23 mouse cellular contexts compared by ENCODE assay signal in the genomic region with DNA sequence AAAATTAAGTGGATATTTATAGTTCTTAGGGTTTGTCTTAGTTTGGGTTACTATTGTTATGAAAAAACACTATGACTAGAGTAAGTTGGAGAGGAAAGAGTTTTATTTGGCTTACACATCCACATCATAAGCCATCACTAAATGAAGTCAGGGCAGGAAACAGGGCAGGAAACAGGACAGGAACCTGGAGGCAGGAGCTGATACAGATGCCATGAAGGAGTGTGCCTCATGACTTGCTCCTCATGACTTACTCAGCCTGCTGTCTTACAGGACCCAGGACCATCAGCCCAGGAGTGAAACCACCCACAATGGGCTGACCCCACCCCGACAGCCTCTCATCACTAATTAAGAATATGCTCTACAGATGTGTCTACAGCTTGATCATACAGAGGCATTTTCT. TPM values are rescaled to one million over a fixed set of nuclear protein-coding genes. Genes with fewer than 3 reads are reported as not detected.
A peak's percentile ranks its signal among the peaks of the same experiment; 100 is the strongest.
DNase-seq lines count a peak whose midpoint lies in the region; ATAC-seq and TF ChIP-seq lines count a peak whose summit lies in the region.
"Had no signal": no experiment of that assay in that cellular context is flagged by ENCODE, and none has a peak within 500 bp of the region (broad histone marks: within the 10 kb centered on the region; RNA-seq: fewer than 3 reads in every experiment).

No protein-coding gene starts in this region.

- H3K27me3 ChIP-seq in kidney, adult 2 months (replicated peaks; ENCODE audit: control insufficient read depth, insufficient read depth, low read length), result no peaks in the 10 kb centered on the region
- H3K27me3 ChIP-seq: CH12.LX; embryonic facial prominence, embryonic 12.5 days; forebrain, embryonic 13.5 days; forebrain, embryonic 15.5 days; Patski had no signal

- no peaks in the 10 kb centered on the region for H3K4me1 ChIP-seq in kidney, adult 2 months (ENCODE audit: control insufficient read depth, insufficient read depth, low read length)
- H3K4me1 ChIP-seq: embryonic facial prominence, embryonic 10.5 days; embryonic facial prominence, embryonic 12.5 days; forebrain, embryonic 13.5 days; forebrain, embryonic 15.5 days had no signal

- 0 out of 2 replicates have a peak, but pooled peaks have one; percentile 32 for ATAC-seq in common myeloid progenitor, adult 5-6 weeks (replicated peaks; ENCODE audit: low read depth, poor library complexity, severe bottlenecking)
- ATAC-seq: activated CD4-positive, CD25-positive, alpha-beta regulatory T cell, adult 4 months; forebrain, embryonic 13.5 days; forebrain, embryonic 15.5 days; forebrain, postnatal 0 days; Patski had no signal

- no peak overlapping the region for H3K27ac ChIP-seq in kidney, adult 2 months (ENCODE audit: insufficient read depth, low read depth, low read length)
- H3K27ac ChIP-seq: embryonic facial prominence, embryonic 10.5 days; embryonic facial prominence, embryonic 12.5 days; forebrain, embryonic 13.5 days; forebrain, embryonic 15.5 days had no signal

- H3K36me3 ChIP-seq in kidney, adult 2 months (ENCODE audit: control insufficient read depth, insufficient read depth, low read length), result peaks cover 9% of the 10 kb centered on the region
- H3K36me3 ChIP-seq: forebrain, embryonic 15.5 days had no signal

- DNase-seq in heart, adult 11 months, result peak; percentile 77
- no peak for DNase-seq in heart, adult 18-20 months
- DNase-seq in kidney, adult 2 months, result peak; percentile 25
- no peak for DNase-seq in kidney, adult 8-10 months
- peak; percentile 56 for DNase-seq in 416B (ENCODE audit: low read depth)
- DNase-seq in right cerebral cortex, postnatal 10 days (ENCODE audit: low spot score in 2 of 2), result no peak
- DNase-seq: adrenal gland, adult 8-10 months; adrenal gland, postnatal 14 days; adrenal gland, postnatal 36 days; cerebellum, adult 11-12 months; cerebellum, adult 8-10 months; cerebellum, adult 9-11 months; cerebellum, postnatal 14 days; cerebellum, postnatal 36 days; forebrain, postnatal 0 days had no signal

- H3K4me3 ChIP-seq in kidney, adult 2 months (ENCODE audit: insufficient read depth, low read depth, low read length), result no peak overlapping the region
- H3K4me3 ChIP-seq: embryonic facial prominence, embryonic 10.5 days; embryonic facial prominence, embryonic 12.5 days; forebrain, embryonic 13.5 days; forebrain, embryonic 15.5 days had no signal

- no peak for TF ChIP-seq POLR2A in kidney, adult 2 months (IDR thresholded peaks at IDR 0.05; ENCODE audit: low read depth, low read length)

- WGBS in kidney, adult 2 months, result 89% methylated on average over 1 of the region's 1 CpGs

- no peak for TF ChIP-seq CTCF in kidney, adult 2 months (conservative IDR thresholded peaks at IDR 0.05; ENCODE audit: insufficient read depth, insufficient read length, low read depth, low read length)

RNA-seq across cellular contexts. Expression of gene Sugt1, which starts 13.1 kb away (rescaled TPM):
- 10 to 100 TPM; 68.8 TPM for total RNA-seq in heart, adult 18-20 months (2021)
- 6.8 and 10.6 TPM in 2 replicates for polyA plus RNA-seq in kidney, adult 2 months (2012; rRNA removed)
- 102 and 171 TPM in 2 replicates for total RNA-seq in common myeloid progenitor, adult 5-6 weeks (2017)

Comparison
In these comparisons a context has a peak if more than half of its experiments do, and no peak if none do; other contexts are left out.
1. DNase-seq: peak in heart, adult 11 months (single experiment), kidney, adult 2 months (single experiment) and 416B (single experiment); none in heart, adult 18-20 months (0 of 2), kidney, adult 8-10 months (0 of 2) and right cerebral cortex, postnatal 10 days (0 of 2).